Mouse (Mus musculus): ENCODE results near the gene Fscn2. TPM values are rescaled to one million over a fixed set of nuclear protein-coding genes. Genes with fewer than 3 reads are reported as not detected.
"Not testable (repeated sequence)": the region's sequence is repeated elsewhere in the genome, so short reads cannot be mapped to it uniquely, and the experiment has no call there.

Fscn2 gene
- total and polyA plus RNA-seq, 3 experiments, result 0.21 TPM; not detected in 2

DNA sequence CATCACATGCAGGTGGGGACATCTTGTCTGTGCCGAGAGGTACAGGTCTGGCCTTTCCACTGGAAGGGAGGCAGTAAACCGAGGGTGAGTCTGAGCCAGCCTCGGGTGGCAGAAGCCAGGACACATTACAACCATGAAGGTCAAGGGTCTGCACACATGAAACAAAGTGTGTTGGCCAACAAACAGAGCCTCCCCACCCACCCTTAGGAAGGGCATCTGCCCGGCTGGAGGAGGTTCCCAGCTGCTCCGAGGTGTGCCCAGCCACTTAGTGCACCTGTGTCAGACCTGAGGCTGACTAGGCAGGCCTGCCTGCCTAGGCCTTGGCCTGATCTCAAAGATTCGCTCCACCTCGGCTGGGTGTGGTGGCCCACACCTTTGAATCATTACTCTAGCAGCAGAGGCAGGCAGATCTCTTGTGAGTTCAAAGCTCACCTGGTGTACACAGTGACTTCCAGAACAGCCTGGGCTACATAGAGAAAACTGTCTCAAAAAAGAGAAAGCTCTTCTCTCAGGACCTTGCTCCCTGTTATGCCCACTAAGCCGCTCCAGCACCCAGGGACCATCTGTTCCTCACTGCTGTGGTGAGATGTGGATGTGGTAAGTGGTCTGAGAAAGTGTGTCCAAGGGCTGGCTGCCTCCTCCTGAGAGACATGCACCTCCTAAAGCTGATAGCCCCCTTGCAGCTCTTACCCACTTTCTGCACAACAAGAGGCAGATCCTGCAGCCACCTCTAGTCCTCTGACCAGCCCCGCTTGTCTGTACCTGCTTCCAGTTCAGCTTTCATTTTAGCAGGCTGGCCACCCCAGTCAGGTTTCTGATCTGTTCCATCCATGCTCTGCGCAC is 9.9 kb upstream of the Fscn2 start:
- TF ChIP-seq EP300 (IDR thresholded peaks at IDR 0.05; ENCODE audit: insufficient read depth, low read depth, low read length), result no peak
- TF ChIP-seq CTCF (IDR thresholded peaks at IDR 0.05), result no peak
- TF ChIP-seq POLR2A (IDR thresholded peaks at IDR 0.05; ENCODE audit: insufficient read depth, low read depth, low read length), result no peak
- no peak overlapping the region for H3K9ac ChIP-seq (ENCODE audit: low read depth, low read length)
- peaks cover 16% of the 10 kb centered on the region for H3K4me1 ChIP-seq (ENCODE audit: control insufficient read depth, insufficient read depth, low read length)
- intact Hi-C loops (cut with DNase I), result loop anchor here (2.0 to 5.0 kb wide), 2 partner anchors 25 to 164 kb away; no protein-coding TSS in a partner anchor
- WGBS, result 83% methylated on average over 10 of the region's 10 CpGs
- peak; percentile 29 to 34 for DNase-seq
- H3K36me3 ChIP-seq (ENCODE audit: control insufficient read depth, insufficient read depth, low read length), result no peaks in the 10 kb centered on the region
- H3K4me3 ChIP-seq, result no peak overlapping the region; the same call in 1 of the 2 replicates
- no peaks in the 10 kb centered on the region for H3K27me3 ChIP-seq (ENCODE audit: control insufficient read depth, insufficient read depth, low read length)
- H3K27ac ChIP-seq, result peak overlapping the region; percentile 100
- H3K79me2 ChIP-seq (replicated peaks; ENCODE audit: control insufficient read depth, insufficient read depth, low read length), result peaks cover 3% of the 10 kb centered on the region

DNA sequence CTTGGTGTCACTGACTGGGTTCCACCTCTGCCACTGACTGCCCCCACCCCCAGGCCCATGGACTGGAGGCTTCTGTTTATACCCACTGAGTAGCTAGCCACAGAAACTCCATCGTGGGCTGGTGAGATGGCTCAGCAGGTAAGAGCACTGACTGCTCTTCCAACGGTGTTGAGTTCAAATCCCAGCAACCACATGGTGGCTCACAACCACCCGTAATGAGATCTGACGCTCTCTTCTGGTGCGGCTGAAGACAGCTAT is 9.3 kb upstream of the Fscn2 start:
- H3K27me3 ChIP-seq (ENCODE audit: control insufficient read depth, insufficient read depth, low read length); H3K4me3 ChIP-seq; H3K36me3 ChIP-seq (ENCODE audit: control insufficient read depth, insufficient read depth, low read length); H3K79me2 ChIP-seq (replicated peaks; ENCODE audit: control insufficient read depth, insufficient read depth, low read length); H3K9ac ChIP-seq (ENCODE audit: low read depth, low read length); DNase-seq; H3K27ac ChIP-seq: not testable (repeated sequence)
- H3K4me1 ChIP-seq (ENCODE audit: control insufficient read depth, insufficient read depth, low read length), result peaks cover 16% of the 10 kb centered on the region
- WGBS, result 92% methylated on average over 5 of the region's 5 CpGs
- intact Hi-C loops (cut with DNase I), result loop anchor here (2.0 to 5.0 kb wide), 2 partner anchors 25 to 165 kb away; no protein-coding TSS in a partner anchor

DNA sequence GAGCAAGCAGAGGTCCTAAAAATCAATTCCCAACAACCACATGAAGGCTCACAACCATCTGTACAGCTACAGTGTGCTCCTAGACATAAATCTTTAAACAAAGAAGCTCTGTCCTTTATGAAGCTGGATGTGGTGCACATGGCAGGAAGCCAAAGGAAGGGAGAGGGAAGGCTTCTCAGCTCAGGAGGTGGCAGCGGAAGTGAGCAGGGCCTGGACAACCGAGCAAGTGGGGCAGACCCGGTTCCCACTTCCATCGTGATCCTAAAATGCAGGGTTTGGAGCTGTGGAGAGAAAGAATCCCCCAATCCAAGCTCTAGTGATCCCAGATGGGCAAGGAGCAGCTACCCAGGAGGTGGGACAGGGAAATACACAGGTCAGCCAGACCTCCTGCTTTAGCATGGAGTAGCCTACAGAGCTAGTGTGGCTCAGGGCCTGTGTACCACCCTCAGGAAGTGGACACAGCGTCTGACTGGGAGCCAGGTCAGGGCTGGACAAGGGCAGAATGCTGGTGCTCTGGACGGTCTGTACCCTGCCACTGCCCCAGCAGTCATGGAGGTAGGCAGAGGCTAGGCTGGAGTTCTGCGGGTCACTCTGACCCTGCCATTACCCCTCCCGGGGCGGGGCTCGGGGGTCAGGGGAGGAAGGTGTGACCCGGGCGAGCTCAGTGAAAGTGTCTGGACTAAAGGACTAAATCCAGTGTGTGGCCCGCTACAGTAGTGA is 8.6 kb upstream of the Fscn2 start:
- Histone ChIP-seq H3K27me3 (ENCODE audit: control insufficient read depth, insufficient read depth, low read length) (no peaks in the 10 kb centered on the region), H3K4me1 (ENCODE audit: control insufficient read depth, insufficient read depth, low read length) (peaks cover 16% of the 10 kb centered on the region), H3K9ac (ENCODE audit: low read depth, low read length) (0 out of 2 replicates have a peak overlapping the region, but pooled peaks have one; percentile 0), H3K27ac (peak overlapping the region; percentile 79), H3K4me3 (no peak overlapping the region), H3K79me2 (replicated peaks; ENCODE audit: control insufficient read depth, insufficient read depth, low read length) (peaks cover 3% of the 10 kb centered on the region), H3K36me3 (ENCODE audit: control insufficient read depth, insufficient read depth, low read length) (no peaks in the 10 kb centered on the region)
- no peak for TF ChIP-seq CTCF (IDR thresholded peaks at IDR 0.05)
- intact Hi-C loops (cut with DNase I), result loop anchor here (1.0 to 5.0 kb wide), 3 partner anchors 24 to 165 kb away; no protein-coding TSS in a partner anchor
- WGBS, result 34% methylated on average over 13 of the region's 13 CpGs
- peak; percentile 44 to 55 for DNase-seq

DNA sequence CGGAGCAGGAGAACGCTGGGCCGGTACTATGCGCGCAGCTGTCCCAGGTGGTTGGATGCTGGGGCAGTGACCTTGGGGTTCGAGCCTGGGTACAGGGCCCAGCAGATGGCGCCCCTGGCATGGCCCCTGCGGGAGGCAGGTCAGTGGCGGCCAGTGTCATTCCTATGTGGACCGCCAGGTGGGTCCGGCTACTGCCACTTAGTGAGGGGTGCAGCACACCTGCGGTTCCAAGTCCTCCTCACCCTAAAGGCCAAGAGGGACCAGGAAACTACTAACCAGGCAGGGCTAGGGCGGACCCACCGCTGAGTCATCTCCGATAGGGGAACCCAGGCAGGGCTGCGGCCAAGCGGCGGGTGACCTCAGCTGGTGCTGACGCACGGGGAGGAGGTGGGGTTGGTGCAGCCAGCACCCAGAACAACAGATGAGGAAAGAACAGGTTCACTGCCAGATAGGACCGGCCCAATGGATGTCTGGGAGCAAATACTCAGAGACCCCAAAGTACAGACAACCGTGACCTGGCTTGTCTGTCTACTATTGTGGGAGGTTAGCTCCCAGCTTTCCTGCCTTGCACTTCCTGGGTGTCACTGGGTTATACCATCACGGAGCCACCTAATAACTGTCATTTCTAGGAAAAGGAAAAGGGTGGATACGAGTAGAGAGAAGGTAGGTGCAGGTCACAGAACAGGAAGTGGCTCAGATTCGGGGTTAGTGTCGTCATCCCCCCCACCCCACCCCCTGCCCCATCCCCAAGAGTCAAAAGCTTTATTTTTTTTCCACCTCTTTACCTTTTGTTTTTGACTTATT is 7.6 kb upstream of the Fscn2 start:
- H3K27me3 ChIP-seq (ENCODE audit: control insufficient read depth, insufficient read depth, low read length), result no peaks in the 10 kb centered on the region
- TF ChIP-seq POLR2A (IDR thresholded peaks at IDR 0.05; ENCODE audit: insufficient read depth, low read depth, low read length) (peak; percentile 49), CTCF (IDR thresholded peaks at IDR 0.05) (peak; percentile 87), EP300 (IDR thresholded peaks at IDR 0.05; ENCODE audit: insufficient read depth, low read depth, low read length) (peak; percentile 44)
- intact Hi-C loops (cut with DNase I), result loop anchor here (1.0 to 5.0 kb wide), 4 partner anchors 15 to 166 kb away; no protein-coding TSS in a partner anchor
- DNase-seq, result peak; percentile 91 to 93
- H3K79me2 ChIP-seq (replicated peaks; ENCODE audit: control insufficient read depth, insufficient read depth, low read length), result no peaks in the 10 kb centered on the region
- peak overlapping the region; percentile 57 for H3K9ac ChIP-seq (ENCODE audit: low read depth, low read length)
- peaks cover 16% of the 10 kb centered on the region for H3K4me1 ChIP-seq (ENCODE audit: control insufficient read depth, insufficient read depth, low read length)
- peak overlapping the region; percentile 35 for H3K4me3 ChIP-seq
- no peaks in the 10 kb centered on the region for H3K36me3 ChIP-seq (ENCODE audit: control insufficient read depth, insufficient read depth, low read length)
- 10% methylated on average over 26 of the region's 26 CpGs for WGBS
- H3K27ac ChIP-seq, result peak overlapping the region; percentile 79

DNA sequence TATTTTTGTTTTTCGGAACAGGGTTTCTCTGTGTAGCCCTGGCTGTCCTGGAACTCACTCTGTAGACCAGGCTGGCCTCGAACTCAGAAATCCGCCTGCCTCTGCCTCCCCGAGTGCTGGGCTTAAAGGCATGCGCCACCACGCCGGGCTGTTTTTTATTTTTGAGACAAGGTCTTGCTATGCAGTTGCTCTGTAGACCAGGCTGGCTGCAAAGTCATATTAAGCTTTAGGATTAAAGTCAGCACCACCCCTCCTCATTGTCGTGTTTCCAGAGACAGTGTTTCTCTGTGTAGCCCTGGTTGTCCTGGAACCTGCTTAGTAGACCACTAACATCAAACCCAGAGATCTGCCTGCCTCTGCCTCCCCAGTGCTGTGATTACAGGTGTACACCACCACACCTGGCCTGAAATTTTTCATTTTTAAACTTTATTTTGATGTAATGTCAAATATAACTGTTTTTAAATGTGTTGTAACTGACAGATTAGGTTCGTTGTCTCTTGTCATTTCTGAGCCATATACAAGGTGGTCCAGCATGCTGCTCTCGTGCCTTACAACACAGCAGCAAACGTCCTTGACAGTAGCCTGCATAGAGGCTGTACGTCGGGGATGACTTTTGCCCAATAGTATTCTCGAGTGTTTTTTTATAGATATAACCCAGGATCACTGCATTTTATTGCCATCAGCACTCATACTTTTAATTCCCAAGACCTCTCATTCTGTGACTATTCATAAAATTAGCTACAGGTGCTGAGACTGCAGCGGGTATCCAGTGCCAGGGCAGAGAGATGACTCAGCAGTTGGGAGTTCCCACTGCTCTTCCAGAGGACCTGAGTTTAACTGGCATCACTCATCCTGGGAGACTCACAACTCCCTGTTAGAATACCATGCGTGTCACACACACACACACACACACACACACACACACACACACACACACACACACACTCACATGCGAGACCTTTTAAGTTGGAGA is 6.7 kb upstream of the Fscn2 start:
- peak in 1 of 2 experiments; percentile 25 for DNase-seq
- WGBS, result 76% methylated on average over 17 of the region's 17 CpGs
- H3K4me1 ChIP-seq (ENCODE audit: control insufficient read depth, insufficient read depth, low read length), result peaks cover 16% of the 10 kb centered on the region
- no peaks in the 10 kb centered on the region for H3K79me2 ChIP-seq (replicated peaks; ENCODE audit: control insufficient read depth, insufficient read depth, low read length)
- TF ChIP-seq EP300 (IDR thresholded peaks at IDR 0.05; ENCODE audit: insufficient read depth, low read depth, low read length) (no peak), POLR2A (IDR thresholded peaks at IDR 0.05; ENCODE audit: insufficient read depth, low read depth, low read length) (no peak), CTCF (IDR thresholded peaks at IDR 0.05) (no peak)
- H3K27ac ChIP-seq, result peak overlapping the region; percentile 9; the same call in 1 of the 2 replicates
- H3K27me3 ChIP-seq (ENCODE audit: control insufficient read depth, insufficient read depth, low read length), result no peaks in the 10 kb centered on the region
- no peak overlapping the region for H3K4me3 ChIP-seq
- no peak overlapping the region for H3K9ac ChIP-seq (ENCODE audit: low read depth, low read length)
- no peaks in the 10 kb centered on the region for H3K36me3 ChIP-seq (ENCODE audit: control insufficient read depth, insufficient read depth, low read length)
- intact Hi-C loops (cut with DNase I), result loop anchor here (2.0 to 5.0 kb wide), 2 partner anchors 14 to 167 kb away; no protein-coding TSS in a partner anchor

Measured in heart, adult 2 months (tissue).